Mouse (Mus musculus): ENCODE data around the gene Taf11.

- TF ChIP-seq POLR2A (IDR thresholded peaks at IDR 0.05; ENCODE audit: low read depth, low read length) (no peak), CTCF (IDR thresholded peaks at IDR 0.05; ENCODE audit: extremely low read depth, insufficient read length, insufficient replicate concordance, low read depth, low read length) (peak; percentile 44; the same call in 1 of the 2 replicates)
These were observed 1.3 kb downstream of the Taf11 start for GRCm38 (mm10) chr17:27908206-27908887.
